Mouse (Mus musculus) urinary bladder, postnatal 0 days (tissue): ENCODE measurements around the gene Prom1. TPM values are rescaled to one million over a fixed set of nuclear protein-coding genes. Genes with fewer than 3 reads are reported as not detected.

Source experiments
- polyA plus RNA-seq: library from polyadenylated mRNA; unstranded; fragments of >200 nt; fragmentation: Nextera tagmentation; extraction: Ambion mirVana; gene quantifications from 2 replicates; pipeline ENCODE4 v1.2.1, GENCODE M21; 2015

Prom1 gene
- polyA plus RNA-seq = 4.0 and 4.9 TPM in 2 replicates

GRCm38 (mm10) chr5:44101231-44102110, at the start of gene Prom1:
TSS of gene Prom1 (minus strand) at chr5:44102032.

GRCm38 (mm10) chr5:43981620-43982019, 120.2 kb downstream of the Prom1 start, which contains the start of gene Fgfbp1:
TSS of gene Fgfbp1 (minus strand) at chr5:43981779.

Other genes with a start within 250 kb of the Prom1 start
- gene Cd38, start 233.5 kb downstream of the Prom1 start, polyA plus RNA-seq = 3.9 and 8.6 TPM in 2 replicates
- not detected in 2 replicates for gene Gm7879, start 188.9 kb downstream of the Prom1 start, polyA plus RNA-seq
- gene Fgfbp1, start 120.3 kb downstream of the Prom1 start, polyA plus RNA-seq = 6.8 and 7.8 TPM in 2 replicates
- 22.5 and 26.8 TPM in 2 replicates for gene Tapt1, start 124.6 kb upstream of the Prom1 start, polyA plus RNA-seq